Mouse (Mus musculus): ENCODE measurements at regions not wholly inside any gene's neighbourhood (a gene's known extent, or its start where the extent isn't known, plus 50 kb on each side); places are given as distances from the start of the nearest gene placed in this dataset.

DNA sequence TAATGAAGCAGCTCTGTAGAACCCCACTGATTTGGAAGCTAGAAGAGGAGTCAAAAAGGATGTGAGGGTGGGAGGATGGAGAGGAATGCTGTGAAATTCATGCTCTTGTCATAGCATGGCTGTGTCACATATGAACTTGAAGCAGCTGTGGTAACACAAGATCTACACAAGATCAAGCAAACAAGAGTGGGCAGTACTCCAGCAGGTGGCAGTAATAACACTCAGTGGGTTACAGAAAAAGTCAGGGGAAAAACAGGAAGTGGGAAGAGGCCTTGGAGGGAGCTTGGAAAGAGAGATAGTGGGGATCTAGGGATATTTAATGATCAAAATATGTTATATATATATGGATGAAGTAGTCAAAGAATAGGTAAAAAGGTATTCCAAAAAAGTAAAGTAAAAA is 582.5 kb downstream of the 1700064H15Rik start:
- TF ChIP-seq FLI1 (IDR thresholded peaks at IDR 0.05; ENCODE audit: low read length) (no peak), GATA1 (IDR thresholded peaks at IDR 0.05; ENCODE audit: borderline replicate concordance, low read length) (no peak)

DNA sequence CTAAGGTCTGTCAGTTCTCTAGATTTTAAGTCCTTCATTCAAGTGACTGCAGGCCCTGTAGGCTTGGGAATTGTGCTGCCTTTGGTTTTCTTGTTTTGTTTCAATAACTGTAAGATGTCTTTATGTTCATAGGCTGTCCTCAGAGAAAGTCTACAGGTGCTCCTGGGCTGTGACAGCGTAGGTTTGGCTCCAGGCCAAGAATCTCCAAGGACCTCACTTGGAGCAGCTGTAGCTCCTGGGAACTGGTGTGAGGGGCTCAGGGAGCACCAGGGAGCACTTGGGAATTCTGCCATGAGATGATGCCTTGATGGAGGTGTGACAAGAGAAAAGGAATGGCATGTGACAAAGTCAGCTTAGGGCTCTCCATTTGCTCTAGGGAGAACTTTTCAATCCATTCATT is 581.9 kb downstream of the 1700064H15Rik start:
- no peaks in the 10 kb centered on the region for H3K27me3 ChIP-seq (replicated peaks)
- H3K36me3 ChIP-seq (replicated peaks; ENCODE audit: low read length): no peaks in the 10 kb centered on the region
- H3K4me3 ChIP-seq (replicated peaks): no peak overlapping the region
- H3K9me3 ChIP-seq: no peaks in the 10 kb centered on the region
- H3K4me1 ChIP-seq: no peaks in the 10 kb centered on the region
- no peak for TF ChIP-seq FLI1 (IDR thresholded peaks at IDR 0.05; ENCODE audit: low read length)
- TF ChIP-seq GATA1 (IDR thresholded peaks at IDR 0.05; ENCODE audit: borderline replicate concordance, low read length): no peak

More for the DNA sequence above, 582.5 kb downstream of the 1700064H15Rik start:
- Histone ChIP-seq H3K9me3 (no peaks in the 10 kb centered on the region), H3K4me1 (no peaks in the 10 kb centered on the region), H3K4me3 (replicated peaks) (no peak overlapping the region), H3K36me3 (replicated peaks; ENCODE audit: low read length) (no peaks in the 10 kb centered on the region), H3K27me3 (replicated peaks) (no peaks in the 10 kb centered on the region)

DNA sequence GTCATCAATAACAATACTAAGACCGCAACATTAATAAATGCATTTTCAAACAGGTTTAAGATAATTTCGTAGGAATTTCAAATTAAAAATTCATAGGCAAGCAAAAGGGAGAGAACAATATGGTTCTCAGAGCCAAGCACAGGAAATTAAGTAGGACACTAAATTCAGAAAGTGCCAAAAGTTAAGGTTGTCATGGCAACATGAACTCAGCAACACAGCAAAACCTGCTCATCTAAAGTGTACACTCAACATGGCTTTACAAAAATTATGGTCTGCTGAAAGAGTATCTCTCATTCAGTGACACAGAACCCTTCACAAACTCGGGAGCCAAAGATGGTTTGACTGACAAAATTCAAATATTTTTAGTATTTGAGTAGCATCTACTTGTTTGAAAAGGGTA is 572.5 kb downstream of the 1700064H15Rik start:
- no peak for TF ChIP-seq FLI1 (IDR thresholded peaks at IDR 0.05; ENCODE audit: low read length)
- Histone ChIP-seq H3K27me3 (replicated peaks) (peaks cover 2% of the 10 kb centered on the region), H3K36me3 (replicated peaks; ENCODE audit: low read length) (no peaks in the 10 kb centered on the region), H3K9me3 (no peaks in the 10 kb centered on the region), H3K4me3 (replicated peaks) (no peak overlapping the region), H3K4me1 (no peaks in the 10 kb centered on the region)

DNA sequence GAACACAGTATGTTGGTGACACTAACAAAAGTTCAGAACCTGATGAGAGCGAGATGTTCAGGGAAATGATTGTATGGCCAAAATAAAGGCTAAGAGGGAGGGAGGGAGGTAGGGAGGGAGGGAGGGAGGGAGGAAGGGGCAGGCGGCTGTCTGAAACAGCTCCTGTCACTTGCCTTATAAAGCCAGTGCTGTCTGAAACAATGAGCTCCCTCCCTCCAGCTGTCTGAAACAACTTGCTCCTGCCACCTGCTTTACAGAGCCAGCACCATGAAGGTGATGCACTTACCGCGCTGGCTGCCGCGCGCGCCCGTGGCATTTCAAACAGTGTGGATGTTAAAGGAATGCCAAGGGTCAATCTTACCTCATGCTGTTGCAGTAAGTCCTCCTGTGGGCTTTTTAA is 571.9 kb downstream of the 1700064H15Rik start:
- Histone ChIP-seq H3K36me3 (replicated peaks; ENCODE audit: low read length) (no peaks in the 10 kb centered on the region), H3K4me3 (replicated peaks) (no peak overlapping the region), H3K4me1 (no peaks in the 10 kb centered on the region), H3K9me3 (no peaks in the 10 kb centered on the region), H3K27me3 (replicated peaks) (peaks cover 2% of the 10 kb centered on the region)
- TF ChIP-seq FLI1 (IDR thresholded peaks at IDR 0.05; ENCODE audit: low read length): no peak
- no peak for TF ChIP-seq GATA1 (IDR thresholded peaks at IDR 0.05; ENCODE audit: borderline replicate concordance, low read length)

DNA sequence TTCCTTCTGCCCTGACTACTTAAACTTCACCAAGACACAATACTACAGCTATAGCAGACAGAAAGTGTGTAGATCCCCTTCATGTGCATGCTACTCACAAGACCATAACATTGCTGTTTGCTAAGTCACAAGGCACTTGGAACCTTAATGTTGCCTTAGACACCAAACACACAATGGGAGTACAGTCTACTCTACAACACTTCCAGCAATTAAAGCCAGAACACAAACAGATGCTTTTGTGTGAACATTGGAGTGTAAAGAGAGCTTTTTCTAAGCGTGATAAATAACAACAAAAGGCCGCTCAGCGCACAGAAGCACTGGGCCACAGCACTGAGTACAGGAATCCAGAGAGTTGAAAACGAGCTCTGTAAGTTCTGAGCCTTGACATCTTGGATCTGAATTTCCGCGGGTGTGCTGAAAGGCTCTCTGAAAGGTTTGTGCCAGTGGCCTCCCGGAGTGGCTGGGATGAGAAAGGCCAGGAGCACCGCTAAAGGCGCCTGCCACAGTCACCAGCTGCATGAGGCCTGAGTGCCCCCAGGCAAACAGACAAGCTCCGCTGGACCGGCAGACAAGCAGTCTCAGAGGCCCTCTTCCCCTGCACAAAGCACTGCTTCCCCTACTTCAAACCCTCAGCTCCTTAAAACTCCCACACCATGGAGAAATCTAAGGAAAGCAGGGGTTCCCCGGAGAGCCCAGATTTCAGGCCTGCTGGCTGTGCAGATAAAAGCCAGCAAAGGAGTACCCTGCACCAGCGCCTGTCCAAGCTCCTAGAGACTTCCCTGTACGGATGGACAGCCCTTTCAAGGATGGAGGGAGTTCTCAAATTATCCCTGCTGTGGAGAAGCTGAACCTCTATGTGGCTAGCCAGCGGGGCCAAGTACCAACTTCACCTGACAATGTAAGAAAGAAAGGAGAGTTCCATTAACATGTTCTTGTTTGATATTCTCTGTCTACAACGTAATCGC is 568.3 kb downstream of the 1700064H15Rik start:
- Histone ChIP-seq H3K36me3 (replicated peaks; ENCODE audit: low read length) (no peaks in the 10 kb centered on the region), H3K9me3 (no peaks in the 10 kb centered on the region), H3K4me1 (peaks cover 5% of the 10 kb centered on the region), H3K27me3 (replicated peaks) (peaks cover 2% of the 10 kb centered on the region), H3K4me3 (replicated peaks) (no peak overlapping the region)
- TF ChIP-seq FLI1 (IDR thresholded peaks at IDR 0.05; ENCODE audit: low read length) (no peak), GATA1 (IDR thresholded peaks at IDR 0.05; ENCODE audit: borderline replicate concordance, low read length) (no peak)

DNA sequence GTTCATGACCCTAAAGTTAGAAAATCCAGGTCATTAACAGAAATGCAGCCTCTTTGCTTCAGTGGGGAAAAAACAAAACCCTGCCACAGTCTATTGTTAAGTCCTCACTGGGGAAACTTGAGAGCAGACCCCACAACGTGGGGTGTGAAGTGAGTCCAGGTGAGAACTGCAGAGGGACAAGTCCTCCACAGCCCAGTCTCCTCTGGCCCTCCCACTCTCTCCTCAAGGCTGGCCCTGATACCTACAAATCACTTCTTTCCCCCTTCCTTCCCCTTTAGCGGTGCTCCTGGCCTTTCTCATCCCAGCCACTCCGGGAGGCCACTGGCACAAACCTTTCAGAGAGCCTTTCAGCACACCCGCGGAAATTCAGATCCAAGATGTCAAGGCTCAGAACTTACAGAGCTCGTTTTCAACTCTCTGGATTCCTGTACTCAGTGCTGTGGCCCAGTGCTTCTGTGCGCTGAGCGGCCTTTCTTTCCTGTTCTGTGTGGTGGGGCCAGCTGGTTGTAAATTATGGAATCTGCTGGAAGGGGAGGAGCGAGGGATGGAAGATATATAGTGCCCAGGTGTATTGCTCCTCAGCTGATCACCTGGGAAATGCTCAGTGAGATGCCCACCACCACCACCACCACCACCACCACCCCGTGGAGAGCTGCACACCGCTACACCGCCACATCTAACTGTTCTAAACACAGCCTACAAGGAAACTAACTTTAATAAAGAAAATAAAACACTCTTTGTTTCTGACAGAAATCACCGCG is 566.8 kb downstream of the 1700064H15Rik start:
- peaks cover under 1% of the 10 kb centered on the region for H3K27me3 ChIP-seq (replicated peaks)
- H3K36me3 ChIP-seq (replicated peaks; ENCODE audit: low read length): no peaks in the 10 kb centered on the region
- TF ChIP-seq FLI1 (IDR thresholded peaks at IDR 0.05; ENCODE audit: low read length) (no peak), GATA1 (IDR thresholded peaks at IDR 0.05; ENCODE audit: borderline replicate concordance, low read length) (no peak)
- no peak overlapping the region for H3K4me3 ChIP-seq (replicated peaks)
- peaks cover 5% of the 10 kb centered on the region for H3K4me1 ChIP-seq
- H3K9me3 ChIP-seq: no peaks in the 10 kb centered on the region

DNA sequence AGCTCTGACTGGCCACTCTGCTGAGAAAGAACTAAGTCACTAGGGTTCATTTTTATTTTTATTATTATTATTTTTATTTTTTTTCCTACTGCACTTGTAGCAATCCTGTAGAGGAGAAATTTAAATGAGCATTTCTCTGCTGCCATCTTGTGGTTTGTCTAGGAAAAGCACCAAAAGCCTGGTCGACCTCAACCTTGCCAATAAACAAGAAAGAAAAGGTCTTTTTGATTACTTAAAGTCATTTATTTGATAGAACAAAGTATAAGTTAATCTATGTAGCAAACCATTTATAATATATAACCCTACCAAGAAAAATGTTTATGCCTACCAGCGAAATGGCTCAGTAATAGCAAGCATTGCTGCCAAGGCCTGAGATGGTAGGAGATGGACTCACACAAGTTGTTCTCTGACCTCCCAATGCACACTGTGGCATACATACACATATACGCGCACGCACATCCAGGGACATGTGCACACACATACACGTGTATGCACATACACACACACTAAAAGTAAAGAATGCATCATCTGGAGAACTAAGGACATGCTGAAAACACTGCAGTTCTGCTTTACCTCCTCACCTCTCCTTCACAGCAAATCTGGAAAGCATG is 566.1 kb downstream of the 1700064H15Rik start:
- Histone ChIP-seq H3K4me3 (replicated peaks) (peak overlapping the region; percentile 42), H3K27me3 (replicated peaks) (no peaks in the 10 kb centered on the region), H3K4me1 (peaks cover 5% of the 10 kb centered on the region), H3K36me3 (replicated peaks; ENCODE audit: low read length) (no peaks in the 10 kb centered on the region), H3K9me3 (no peaks in the 10 kb centered on the region)
- no peak for TF ChIP-seq FLI1 (IDR thresholded peaks at IDR 0.05; ENCODE audit: low read length)
- TF ChIP-seq GATA1 (IDR thresholded peaks at IDR 0.05; ENCODE audit: borderline replicate concordance, low read length): no peak

DNA sequence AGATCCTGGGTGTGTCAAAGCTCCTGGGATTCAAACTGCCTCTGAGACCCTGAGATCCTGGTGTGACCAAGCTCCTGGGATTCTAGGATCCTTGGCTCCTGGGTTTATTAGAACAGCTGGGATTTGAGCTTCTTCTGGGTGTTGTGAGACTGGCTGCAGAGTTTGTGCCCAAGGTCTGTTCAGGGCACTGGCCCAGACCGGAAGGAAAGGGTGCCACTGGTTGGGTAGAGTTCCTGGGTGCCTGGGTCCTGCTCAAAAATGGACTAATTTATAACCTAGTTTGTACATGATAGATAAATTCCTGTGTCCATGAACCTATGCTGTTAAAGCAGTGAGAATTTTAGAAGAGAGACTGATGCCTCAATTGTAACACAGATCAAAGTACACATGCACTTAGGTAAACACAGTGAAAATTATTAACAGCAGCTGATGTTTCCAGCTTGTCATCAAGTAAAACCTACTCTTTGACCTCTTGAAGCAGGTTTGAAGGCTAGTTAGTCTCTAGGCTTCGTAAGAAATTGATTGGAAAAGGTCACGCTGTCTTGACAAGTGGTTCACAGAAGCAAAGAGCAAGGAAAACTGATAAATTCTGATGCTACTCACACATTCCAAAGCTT is 561.2 kb downstream of the 1700064H15Rik start:
- no peaks in the 10 kb centered on the region for H3K36me3 ChIP-seq (replicated peaks; ENCODE audit: low read length)
- peaks cover 6% of the 10 kb centered on the region for H3K9me3 ChIP-seq
- H3K27me3 ChIP-seq (replicated peaks): no peaks in the 10 kb centered on the region
- H3K4me3 ChIP-seq (replicated peaks): no peak overlapping the region
- no peak for TF ChIP-seq GATA1 (IDR thresholded peaks at IDR 0.05; ENCODE audit: borderline replicate concordance, low read length)
- TF ChIP-seq FLI1 (IDR thresholded peaks at IDR 0.05; ENCODE audit: low read length): no peak
- peaks cover 5% of the 10 kb centered on the region for H3K4me1 ChIP-seq
